Mouse (Mus musculus) heart, adult 2 months (tissue): Measurements from ENCODE around the gene Fam3c.

ENCODE experiments used
- CTCF ChIP-seq: fragments of 200-600 bp; IDR thresholded peaks from 2 replicates; pipeline ENCODE4 v1.8.1; 2022; ENCODE audit warnings: antibody characterized with exemption, mild to moderate bottlenecking, moderate library complexity
- POLR2A ChIP-seq: fragments of 200-500 bp; IDR thresholded peaks from 2 replicates; pipeline ENCODE4 v1.6.1; 2011; ENCODE audit warnings: mild to moderate bottlenecking, low read depth, low read length, control low read depth; ENCODE audit not compliant: insufficient read depth

DNA sequence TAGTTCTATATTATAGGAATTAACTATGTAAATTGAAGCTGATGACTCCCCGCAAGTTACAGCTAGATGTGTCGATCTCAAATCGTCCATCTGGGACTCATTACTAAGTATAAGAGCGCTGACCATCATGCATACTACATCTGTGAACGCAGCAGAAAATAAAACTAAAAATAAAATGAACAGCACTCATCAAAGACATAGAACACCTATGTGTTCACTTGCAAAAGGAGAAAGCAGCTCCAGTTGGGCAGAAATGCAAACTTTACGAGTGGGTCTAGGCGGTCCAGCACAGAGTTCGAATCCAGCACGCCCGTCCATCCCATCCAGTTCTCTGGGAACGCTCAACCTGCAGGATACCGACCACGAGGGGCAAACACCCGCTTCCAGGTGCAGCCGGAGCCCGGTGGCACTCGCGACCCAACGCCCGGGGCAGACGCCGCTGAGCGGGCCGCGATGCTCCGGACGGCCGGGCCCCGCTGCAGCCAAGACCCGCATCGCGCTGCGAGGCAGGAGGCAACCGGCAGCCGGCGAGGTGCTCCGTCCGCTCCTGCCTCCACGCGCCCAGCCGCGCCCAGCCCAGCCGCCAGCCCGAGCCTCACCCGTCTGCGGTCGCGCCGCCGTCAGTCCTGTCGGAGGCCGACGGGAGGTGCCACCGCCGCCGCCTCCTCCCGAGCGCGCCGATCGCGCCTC, 502 bp downstream of the Fam3c start:
- TF ChIP-seq POLR2A (no peak), CTCF (no peak)
